Mouse (Mus musculus): ENCODE measurements at regions not wholly inside any gene's neighbourhood (a gene's known extent, or its start where the extent isn't known, plus 50 kb on each side); places are given as distances from the start of the nearest gene placed in this dataset. TPM values are rescaled to one million over a fixed set of nuclear protein-coding genes. Genes with fewer than 3 reads are reported as not detected.

DNA sequence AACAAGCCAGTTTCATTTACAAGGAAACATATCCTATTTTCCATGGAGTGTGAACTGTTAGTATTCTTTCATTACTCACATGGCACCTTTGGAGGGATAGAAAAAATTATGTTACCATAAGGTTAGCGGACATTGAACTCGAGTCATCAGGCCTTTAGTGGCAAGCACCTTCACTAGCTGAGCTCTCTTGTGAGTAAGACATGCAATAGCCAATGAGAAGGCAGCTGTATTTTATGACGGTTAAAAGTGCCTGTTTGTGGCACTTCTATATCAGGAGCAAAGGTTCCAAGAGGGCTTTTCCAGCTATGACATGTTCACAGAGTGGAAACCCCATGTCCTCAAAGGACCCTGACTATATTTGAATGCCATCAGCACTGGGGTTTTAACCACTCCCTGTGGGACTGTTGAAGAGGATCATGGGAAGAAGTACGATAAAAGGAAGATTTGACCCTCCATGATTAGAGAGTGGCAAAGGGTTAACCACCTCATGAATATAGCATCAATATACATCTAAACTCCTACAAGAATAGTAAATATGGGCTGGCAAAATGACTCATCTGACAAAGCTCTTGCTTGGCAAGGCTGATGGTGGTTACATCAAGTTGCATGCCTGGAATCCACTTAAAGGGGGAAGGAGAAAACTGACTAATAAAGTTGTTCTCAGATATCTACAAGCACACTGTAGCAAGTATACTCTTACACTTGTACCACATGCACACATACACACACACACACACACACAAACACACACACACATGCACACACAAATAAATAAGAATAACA lies 60.3 kb upstream of the Ankrd50 start:
- Histone ChIP-seq H3K36me3 (no peaks in the 10 kb centered on the region), H3K4me1 (no peaks in the 10 kb centered on the region), H3K9me3 (replicated peaks) (no peaks in the 10 kb centered on the region), H3K4me2 (no peak overlapping the region), H3K9ac (no peak overlapping the region), H3K27ac (no peak overlapping the region), H3K27me3 (replicated peaks) (no peaks in the 10 kb centered on the region), H3K4me3 (no peak overlapping the region)
- no peak for ATAC-seq
- WGBS (ENCODE audit: insufficient replicate concordance): 70% methylated on average over 4 of the region's 4 CpGs

DNA sequence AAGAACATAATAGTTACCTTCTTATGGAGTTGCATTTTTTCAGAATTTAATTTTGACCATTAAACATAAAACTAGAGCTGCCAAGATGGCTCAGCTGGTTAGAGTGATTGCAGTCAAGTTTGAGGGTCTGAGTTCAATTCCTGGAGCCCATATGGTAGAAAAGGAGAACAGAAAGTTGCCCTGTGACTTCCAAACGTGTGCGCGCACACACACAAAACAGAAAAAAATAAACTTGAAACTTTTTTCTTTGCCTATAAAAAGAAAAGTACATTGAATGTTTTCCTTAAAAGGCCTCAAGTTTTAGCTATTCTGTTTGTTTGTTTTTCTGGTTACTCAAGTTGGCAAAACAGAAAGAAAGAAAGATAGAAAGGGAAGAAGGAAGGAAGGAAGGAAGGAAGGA lies 59.2 kb upstream of the Ankrd50 start:
- no peaks in the 10 kb centered on the region for H3K4me1 ChIP-seq
- no peak overlapping the region for H3K27ac ChIP-seq
- H3K9me3 ChIP-seq (replicated peaks): no peaks in the 10 kb centered on the region
- no peak overlapping the region for H3K4me3 ChIP-seq
- no peaks in the 10 kb centered on the region for H3K27me3 ChIP-seq (replicated peaks)
- H3K36me3 ChIP-seq: no peaks in the 10 kb centered on the region
- no peak overlapping the region for H3K9ac ChIP-seq
- no peak for ATAC-seq
- no peak overlapping the region for H3K4me2 ChIP-seq
- WGBS (ENCODE audit: insufficient replicate concordance): 85% methylated on average over 3 of the region's 3 CpGs

DNA sequence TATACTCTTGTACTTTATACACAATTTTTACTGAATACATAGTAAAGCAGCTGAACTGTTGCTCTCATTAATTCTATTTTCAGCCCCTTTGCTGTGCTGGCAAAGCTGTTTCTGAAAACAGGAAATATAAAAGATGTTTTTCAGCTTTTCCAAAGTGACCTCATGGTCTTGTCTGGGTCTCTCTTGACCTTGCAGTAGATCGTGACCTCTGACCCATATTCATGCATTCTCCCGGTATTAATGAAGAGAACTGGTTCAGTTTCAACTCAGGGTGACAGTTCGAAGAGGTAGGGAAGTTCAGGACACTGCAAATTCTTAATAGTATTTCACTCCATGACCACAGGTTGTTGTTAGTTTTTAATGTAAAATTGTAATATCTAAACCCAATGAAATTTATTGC lies 56.7 kb upstream of the Ankrd50 start:
- no peak overlapping the region for H3K4me2 ChIP-seq
- no peaks in the 10 kb centered on the region for H3K9me3 ChIP-seq (replicated peaks)
- no peak for ATAC-seq
- H3K9ac ChIP-seq: no peak overlapping the region
- H3K4me3 ChIP-seq: no peak overlapping the region
- H3K4me1 ChIP-seq: no peaks in the 10 kb centered on the region
- no peaks in the 10 kb centered on the region for H3K27me3 ChIP-seq (replicated peaks)
- H3K27ac ChIP-seq: no peak overlapping the region
- H3K36me3 ChIP-seq: no peaks in the 10 kb centered on the region
- 59% methylated on average over 3 of the region's 3 CpGs for WGBS (ENCODE audit: insufficient replicate concordance)

- no peak overlapping the region for H3K9ac ChIP-seq
- no peaks in the 10 kb centered on the region for H3K36me3 ChIP-seq
- no peaks in the 10 kb centered on the region for H3K27me3 ChIP-seq (replicated peaks)
- H3K4me1 ChIP-seq: no peaks in the 10 kb centered on the region
- no peaks in the 10 kb centered on the region for H3K9me3 ChIP-seq (replicated peaks)
- H3K27ac ChIP-seq: no peak overlapping the region
- ATAC-seq: no peak
- H3K4me2 ChIP-seq: no peak overlapping the region
- WGBS (ENCODE audit: insufficient replicate concordance): 56% methylated on average over 2 of the region's 2 CpGs
- H3K4me3 ChIP-seq: no peak overlapping the region
Observed at GRCm38 (mm10) chr3:38538309-38538708, 53.7 kb upstream of the Ankrd50 start.

DNA sequence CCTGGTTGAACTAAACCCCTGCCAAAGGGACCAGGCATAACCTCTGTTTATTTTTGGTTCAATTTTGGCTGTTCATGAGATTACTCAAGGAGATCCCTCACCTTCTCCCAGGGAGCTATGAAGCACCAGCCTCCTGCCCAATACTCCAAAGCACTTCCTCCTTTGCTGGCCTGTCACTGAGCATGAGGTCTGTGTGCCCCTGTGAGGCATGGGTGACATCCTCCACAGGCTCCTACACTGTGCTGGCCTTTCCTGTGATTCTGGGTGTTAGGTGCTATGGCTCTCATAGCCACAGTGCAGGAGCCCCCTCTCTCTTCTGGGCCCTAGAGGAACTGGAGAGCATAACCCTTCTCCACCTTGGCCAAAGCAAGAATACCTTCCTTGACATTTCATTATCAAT lies 53.1 kb upstream of the Ankrd50 start:
- no peaks in the 10 kb centered on the region for H3K4me1 ChIP-seq
- no peak overlapping the region for H3K9ac ChIP-seq
- H3K27me3 ChIP-seq (replicated peaks): no peaks in the 10 kb centered on the region
- no peaks in the 10 kb centered on the region for H3K36me3 ChIP-seq
- no peak overlapping the region for H3K27ac ChIP-seq
- H3K4me2 ChIP-seq: no peak overlapping the region
- H3K4me3 ChIP-seq: no peak overlapping the region
- H3K9me3 ChIP-seq (replicated peaks): no peaks in the 10 kb centered on the region
- ATAC-seq: no peak

Small RNAs in the stretch of these regions (microRNA-seq; reads per million reads assigned to microRNA genes)
- not detected for gene Gm24462

Data from liver, embryonic 12.5 days (tissue).